Mouse (Mus musculus) 416B (cell line): ENCODE measurements around the gene Dysf.
A peak's percentile ranks its signal among the peaks of the same experiment; 100 is the strongest.
"Not testable (repeated sequence)": the region's sequence is repeated elsewhere in the genome, so short reads cannot be mapped to it uniquely, and the experiment has no call there.

Experiments used
- DNase-seq: peaks from one replicate; pipeline ENCODE4 v3.0.0; 2011; ENCODE audit warnings: low read depth

The Dysf gene

DNA sequence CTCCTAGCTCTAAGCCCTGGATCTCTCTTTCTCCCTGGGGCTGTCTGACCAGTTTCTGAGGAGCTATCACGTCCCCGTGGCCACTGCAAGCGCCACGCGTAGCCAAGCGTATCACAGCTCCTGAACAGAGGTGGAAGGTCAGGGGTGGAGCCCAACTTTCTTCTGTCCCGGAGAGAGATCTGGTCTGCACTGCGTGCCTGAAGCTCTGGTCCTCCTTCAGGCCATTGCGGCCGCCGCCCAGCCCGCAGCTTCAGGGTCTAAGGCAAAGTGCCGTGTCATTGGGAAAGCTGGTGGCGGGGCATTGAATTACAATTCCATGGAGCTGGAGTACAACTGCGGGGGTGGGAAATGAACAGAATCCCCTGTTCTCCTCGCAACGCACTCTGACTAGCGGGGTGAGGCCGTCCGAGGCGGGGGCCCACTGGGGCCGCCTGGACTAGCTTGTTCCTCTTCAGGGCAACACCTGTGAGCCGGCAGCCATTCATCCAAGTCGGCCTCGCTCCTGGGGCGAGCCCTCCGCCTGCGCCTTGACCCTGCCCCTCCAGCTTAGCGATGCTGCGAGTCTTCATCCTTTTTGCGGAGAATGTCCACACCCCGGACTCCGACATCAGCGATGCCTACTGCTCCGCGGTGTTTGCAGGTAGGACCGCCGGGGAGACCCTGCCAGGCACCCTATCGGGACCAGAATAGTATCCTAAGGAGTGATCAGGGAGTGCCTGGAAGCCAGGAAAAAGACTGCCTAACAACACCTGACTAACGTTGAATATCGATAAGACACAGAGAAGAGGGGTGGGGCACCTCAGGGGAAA lies at the start of gene Dysf:
TSS of gene Dysf (plus strand) at position 228 of the 809 bp plus-strand sequence.
- no peak for DNase-seq

- peak; percentile 28 for DNase-seq
Measured at GRCm38 (mm10) chr6:83987642-83988041, 20.7 kb upstream of the Dysf start.

DNA sequence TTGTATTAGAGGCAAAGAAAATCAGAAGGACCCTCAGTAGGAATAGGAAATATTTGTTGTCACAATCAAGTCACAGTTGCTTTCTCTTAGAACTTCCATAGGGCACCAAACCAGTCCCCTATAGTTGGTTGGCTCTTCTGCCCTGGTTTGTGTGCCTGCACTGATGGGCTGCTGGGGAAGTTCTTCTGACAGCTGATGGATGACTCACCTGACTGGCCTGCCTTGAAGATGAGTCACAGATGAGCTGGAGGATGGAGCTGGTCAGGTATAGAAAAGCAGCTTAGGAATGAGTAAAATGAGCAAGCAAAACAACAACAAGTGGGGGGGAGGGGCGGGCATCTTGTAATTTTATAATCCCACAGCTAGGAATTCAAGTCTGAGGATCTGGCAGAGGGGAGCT lies 5.7 kb upstream of the Dysf start:
- DNase-seq, result peak; percentile 55

- peak; percentile 36 for DNase-seq
Measured at GRCm38 (mm10) chr6:84004295-84004694, 4.1 kb upstream of the Dysf start.

- no peak for DNase-seq
Measured at GRCm38 (mm10) chr6:84009172-84009872, 932 bp downstream of the Dysf start.

GRCm38 (mm10) chr6:84009915-84010302 lies 1.5 kb downstream of the Dysf start:
- no peak for DNase-seq

DNA sequence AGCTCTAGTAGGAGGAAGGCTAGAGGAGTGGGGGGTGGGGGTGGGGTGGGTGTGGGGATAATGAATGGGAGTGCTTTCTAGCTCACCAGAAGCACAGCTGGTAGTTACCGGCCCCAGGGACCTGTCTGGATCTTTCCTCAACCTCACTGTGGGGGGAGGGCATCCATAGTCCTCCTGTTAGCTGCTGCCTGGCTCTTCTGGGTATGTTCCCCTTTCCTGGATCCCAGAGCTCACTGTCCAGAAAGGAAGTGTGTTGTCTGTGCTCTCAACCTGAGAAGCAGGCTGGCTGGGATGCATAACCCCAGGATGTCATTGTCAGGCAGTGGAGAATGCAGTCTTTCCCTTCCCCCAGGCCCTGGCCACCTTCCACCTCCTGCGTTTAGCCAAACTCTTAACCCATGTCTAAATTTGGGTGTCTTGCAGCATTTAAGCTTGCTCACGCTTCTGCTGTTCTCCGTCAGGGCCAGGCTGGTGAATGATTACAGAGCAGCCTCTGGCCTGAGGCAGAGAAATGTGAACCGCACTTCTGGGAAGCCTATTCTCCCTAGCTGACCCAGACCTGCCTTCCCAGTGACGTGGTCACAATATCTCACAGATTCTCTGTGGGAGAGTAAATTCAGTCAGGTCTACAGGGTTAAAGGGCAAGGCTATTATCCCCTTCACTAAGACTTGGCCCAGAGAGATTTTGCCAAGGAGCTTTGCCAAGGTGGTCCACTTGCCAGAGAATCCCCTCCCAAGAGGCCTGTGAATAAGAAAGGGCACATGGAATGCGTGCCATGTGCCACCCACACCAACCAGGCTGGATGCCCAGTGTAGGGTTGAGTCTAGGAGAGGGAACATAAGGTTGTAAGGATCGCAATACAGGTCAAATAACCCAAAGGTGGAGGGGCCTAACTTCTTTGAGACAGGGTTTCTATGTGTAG lies 2.2 kb downstream of the Dysf start:
- no peak for DNase-seq

GRCm38 (mm10) chr6:84014961-84015683 lies 6.7 kb downstream of the Dysf start:
- peak; percentile 52 for DNase-seq

DNA sequence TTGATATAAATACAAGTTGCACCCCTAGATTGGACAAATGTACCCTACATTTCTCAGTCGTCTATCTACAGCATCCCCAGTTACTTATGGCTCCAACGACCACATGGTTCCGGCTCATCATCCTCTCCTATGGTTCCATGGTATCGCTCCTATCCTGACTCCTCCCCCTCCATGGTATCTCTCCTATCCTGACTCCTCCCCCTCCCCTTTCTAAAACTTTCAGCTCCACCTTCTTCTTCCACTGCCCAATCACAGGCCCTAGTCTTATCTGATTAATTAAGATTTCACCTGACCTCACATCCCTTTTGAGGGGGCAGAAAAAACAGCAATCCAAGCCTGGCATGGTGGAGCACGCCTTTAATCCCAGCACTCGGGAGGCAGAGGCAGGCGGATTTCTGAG lies 8.5 kb downstream of the Dysf start:
- no peak for DNase-seq

DNA sequence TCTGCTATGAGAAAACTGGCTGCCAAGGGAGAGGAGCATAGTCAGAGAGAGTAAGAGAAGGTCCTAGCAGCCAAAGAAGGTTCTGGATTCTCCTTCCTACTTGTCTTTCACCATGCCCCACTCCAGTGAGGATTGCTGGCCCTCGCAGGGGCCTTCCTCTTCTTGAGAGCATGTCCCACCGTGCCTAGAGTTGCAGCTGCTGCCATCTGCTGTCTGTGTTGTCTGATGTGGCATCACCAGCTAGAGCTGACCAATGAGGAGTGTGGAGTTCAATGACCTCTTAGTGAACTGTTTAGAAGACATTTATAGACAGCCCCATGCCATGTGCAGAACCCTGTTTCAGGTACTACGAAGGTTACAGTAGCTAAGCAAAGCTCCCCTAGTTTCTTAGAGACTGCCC lies 9.0 kb downstream of the Dysf start:
- DNase-seq, result peak; percentile 59

DNA sequence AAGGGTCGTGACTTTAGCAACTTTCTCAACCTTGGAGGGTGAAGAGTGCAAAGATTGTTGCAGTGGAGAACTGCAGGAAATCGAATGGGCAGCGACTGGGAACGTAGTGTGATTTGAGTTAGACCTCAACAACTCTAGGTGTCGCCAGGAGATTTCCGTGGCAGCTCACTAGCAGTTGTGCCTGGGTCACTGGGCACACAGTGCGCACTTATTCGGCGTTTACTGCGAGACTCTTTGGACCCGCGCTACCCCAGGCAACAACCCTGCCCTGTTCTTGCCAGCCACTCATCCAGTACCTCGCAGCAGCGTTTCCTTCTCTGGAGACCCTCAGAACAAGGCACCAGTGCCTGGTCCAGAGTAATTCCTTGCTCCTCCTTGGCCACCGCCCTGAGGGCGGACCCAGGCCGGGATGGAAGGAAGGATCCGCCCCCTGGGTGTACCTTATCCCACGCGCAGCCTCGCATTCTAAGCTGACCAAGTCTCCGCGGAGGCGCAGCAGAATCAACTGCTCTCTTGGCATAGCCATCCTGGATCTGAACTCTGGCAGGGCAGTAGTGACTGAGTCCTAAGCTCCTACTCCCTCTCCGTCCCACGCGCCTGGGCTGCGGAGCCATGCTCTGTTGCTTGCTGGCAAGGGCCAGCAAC lies 10.6 kb downstream of the Dysf start:
- no peak for DNase-seq

- DNase-seq, result no peak
Measured at GRCm38 (mm10) chr6:84020002-84020401, 11.6 kb downstream of the Dysf start.

GRCm38 (mm10) chr6:84021990-84022389 lies 13.6 kb downstream of the Dysf start:
- no peak for DNase-seq

GRCm38 (mm10) chr6:84025636-84026035 lies 17.2 kb downstream of the Dysf start:
- DNase-seq, result no peak

GRCm38 (mm10) chr6:84028791-84029190 lies 20.4 kb downstream of the Dysf start:
- no peak for DNase-seq

GRCm38 (mm10) chr6:84029775-84030174 lies 21.4 kb downstream of the Dysf start:
- no peak for DNase-seq

DNA sequence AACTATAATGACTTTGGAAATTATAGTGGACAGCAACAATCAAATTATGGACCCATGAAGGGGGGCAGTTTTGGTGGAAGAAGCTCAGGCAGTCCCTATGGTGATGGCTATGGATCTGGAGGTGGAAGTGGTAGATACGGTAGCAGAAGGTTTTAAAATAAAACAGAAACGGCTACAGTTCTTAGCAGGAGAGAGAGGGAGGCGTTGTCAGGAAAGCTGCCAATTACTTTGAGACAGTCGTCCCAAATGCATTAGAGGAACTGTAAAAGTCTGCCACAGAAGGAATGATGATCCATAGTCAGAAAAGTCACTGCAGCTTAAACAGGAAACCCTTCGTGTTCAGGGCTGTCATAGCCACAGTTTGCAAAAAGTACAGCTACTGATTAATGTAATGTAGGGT lies 24.1 kb downstream of the Dysf start:
- DNase-seq, result not testable (repeated sequence)

DNA sequence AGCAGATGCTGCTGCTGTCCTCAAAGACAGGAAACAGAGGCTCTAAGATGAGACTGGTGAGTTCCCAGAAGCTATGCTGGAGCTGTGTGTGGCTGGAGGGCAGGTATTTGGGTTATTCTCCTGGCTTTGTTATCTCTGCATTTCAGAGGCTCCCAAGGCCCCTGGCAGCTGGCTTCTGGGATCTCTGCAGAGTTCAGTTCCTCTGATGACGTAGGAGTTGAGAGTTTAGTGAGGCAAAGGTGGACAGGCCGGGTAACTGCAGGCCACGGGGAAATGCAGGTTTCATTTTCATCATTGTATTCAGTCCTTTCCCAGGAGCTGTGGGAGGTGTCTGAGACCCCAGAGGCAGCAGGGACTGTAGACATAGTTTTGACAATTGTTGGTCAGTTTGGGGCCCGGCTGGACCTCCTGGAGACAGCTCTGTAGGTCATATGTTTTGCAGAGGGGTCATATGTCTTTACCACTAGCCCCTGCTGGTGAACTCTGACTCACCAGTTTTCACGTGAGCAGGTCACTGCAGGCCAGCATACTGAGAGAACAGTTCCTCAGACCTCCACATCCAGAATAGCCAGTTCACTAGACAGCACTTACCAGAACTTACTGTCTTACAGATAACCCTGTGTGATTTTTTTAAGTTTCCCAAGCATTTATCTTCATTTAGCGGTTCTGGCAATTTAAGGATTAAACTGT lies 35.0 kb downstream of the Dysf start:
- peak; percentile 22 for DNase-seq

DNA sequence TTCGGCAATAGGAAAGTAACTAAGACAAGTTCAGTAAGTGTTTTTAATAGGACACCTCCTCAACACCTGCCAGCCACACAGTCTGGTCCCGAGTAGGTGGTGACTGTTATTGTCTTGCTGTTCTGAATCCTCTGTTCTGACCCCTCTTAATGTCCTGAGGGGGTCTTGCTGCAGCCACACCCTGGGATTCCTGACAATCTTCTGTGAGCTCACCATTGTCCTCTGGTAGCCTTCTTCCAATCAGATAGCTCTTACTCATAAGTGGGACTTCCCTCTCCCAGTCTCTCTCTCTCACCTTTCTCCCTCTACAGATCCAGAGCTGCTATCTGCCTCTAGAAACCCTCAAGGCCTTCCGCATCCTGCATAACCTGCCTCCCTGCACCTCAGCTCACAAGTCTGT lies 36.3 kb downstream of the Dysf start:
- no peak for DNase-seq

DNA sequence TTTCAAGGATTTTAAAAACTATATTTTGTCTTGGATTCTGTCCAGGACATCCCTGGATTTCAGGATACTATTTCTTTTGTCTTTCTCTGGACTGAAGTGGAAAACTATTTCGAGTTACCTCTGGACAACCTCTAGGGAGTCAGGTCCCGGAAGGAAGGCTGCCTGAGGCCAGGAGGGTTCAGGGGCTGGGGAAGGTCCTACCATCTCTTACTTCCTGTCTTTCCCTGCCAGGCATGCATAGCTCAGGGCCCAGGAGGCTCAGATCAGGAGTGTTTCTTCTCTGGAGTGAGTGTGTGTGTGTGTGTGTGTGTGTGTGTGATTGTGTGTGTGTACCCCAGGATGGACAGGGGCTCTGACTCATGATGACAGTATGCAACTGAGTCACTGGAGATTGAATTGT lies 40.5 kb downstream of the Dysf start:
- peak; percentile 24 for DNase-seq

GRCm38 (mm10) chr6:84050238-84050637 lies 41.8 kb downstream of the Dysf start:
- no peak for DNase-seq
